Mouse (Mus musculus) v-Abl transformed pro-B cells (cell line): Measurements from ENCODE around the gene Usp4.

ENCODE experiments used
- in situ Hi-C, 2 experiments: fragments of 400-800 bp; cut with MboI; formaldehyde crosslinking; loops; one replicate each; pipeline ENCODE4 v1.15.1; 2025; ENCODE audit not compliant: unreplicated experiment in 2 of 2

Usp4 gene

GRCm38 (mm10) chr9:108340258-108341138, 7.2 kb upstream of the Usp4 start:
- in situ Hi-C loops = loop anchor here in 1 of 2 experiments (5.0 to 25.0 kb wide), 2 partner anchors 33 to 1003 kb away; partner anchors contain the start of genes 6430571L13Rik, Hemk1, Rhoa and Tcta

- in situ Hi-C loops = loop anchor here in 1 of 2 experiments (5.0 to 25.0 kb wide), 2 partner anchors 34 to 1004 kb away; partner anchors contain the start of genes 6430571L13Rik, Hemk1, Rhoa and Tcta
Observed at GRCm38 (mm10) chr9:108341139-108341475, 6.5 kb upstream of the Usp4 start.

- in situ Hi-C loops = loop anchor here in 1 of 2 experiments (5.0 to 25.0 kb wide), 2 partner anchors 34 to 1004 kb away; partner anchors contain the start of genes 6430571L13Rik, Hemk1, Rhoa and Tcta
Observed at GRCm38 (mm10) chr9:108341801-108342200, 5.9 kb upstream of the Usp4 start.

GRCm38 (mm10) chr9:108342301-108342831, 5.3 kb upstream of the Usp4 start:
- in situ Hi-C loops = loop anchor here in 1 of 2 experiments (5.0 to 25.0 kb wide), 2 partner anchors 35 to 1005 kb away; partner anchors contain the start of genes 6430571L13Rik, Hemk1, Rhoa and Tcta

- in situ Hi-C loops = loop anchor here in 1 of 2 experiments (5.0 to 25.0 kb wide), 2 partner anchors 36 to 1006 kb away; partner anchors contain the start of genes 6430571L13Rik, Hemk1, Rhoa and Tcta
Observed at GRCm38 (mm10) chr9:108343331-108343730, 4.3 kb upstream of the Usp4 start.

GRCm38 (mm10) chr9:108343835-108344234, 3.8 kb upstream of the Usp4 start:
- in situ Hi-C loops = loop anchor here in 1 of 2 experiments (5.0 to 25.0 kb wide), 2 partner anchors 37 to 1007 kb away; partner anchors contain the start of genes 6430571L13Rik, Hemk1, Rhoa and Tcta

GRCm38 (mm10) chr9:108344471-108344870, 3.2 kb upstream of the Usp4 start:
- in situ Hi-C loops = loop anchor here in 1 of 2 experiments (5.0 to 25.0 kb wide), 2 partner anchors 37 to 1007 kb away; partner anchors contain the start of genes 6430571L13Rik, Hemk1, Rhoa and Tcta

GRCm38 (mm10) chr9:108347024-108347423, 629 bp upstream of the Usp4 start:
- in situ Hi-C loops = loop anchor here (5.0 to 25.0 kb wide), 2 partner anchors 40 to 1010 kb away; partner anchors contain the start of genes 6430571L13Rik (in 1 of the 2), Hemk1 (in 1 of the 2), Rhoa (in 1 of the 2) and Tcta (in 1 of the 2)

- in situ Hi-C loops = loop anchor here (5.0 to 25.0 kb wide), 2 partner anchors 41 to 1011 kb away; partner anchors contain the start of genes 6430571L13Rik (in 1 of the 2), Hemk1 (in 1 of the 2), Rhoa (in 1 of the 2) and Tcta (in 1 of the 2)
Observed at GRCm38 (mm10) chr9:108348290-108348680, 632 bp downstream of the Usp4 start.

- in situ Hi-C loops = loop anchor here (5.0 to 25.0 kb wide), 4 partner anchors 42 to 1838 kb away; partner anchors contain the start of genes 6430571L13Rik (in 1 of the 2), Hemk1 (in 1 of the 2), Rbm5 (in 1 of the 2) and Rhoa (in 1 of the 2)
Observed at GRCm38 (mm10) chr9:108349727-108350126, 2.1 kb downstream of the Usp4 start.

- in situ Hi-C loops = no loop called here
Observed at GRCm38 (mm10) chr9:108378234-108378633, 30.6 kb downstream of the Usp4 start.

GRCm38 (mm10) chr9:108378736-108379135, 31.1 kb downstream of the Usp4 start:
- in situ Hi-C loops = no loop called here

GRCm38 (mm10) chr9:108379294-108379693, 31.6 kb downstream of the Usp4 start:
- in situ Hi-C loops = no loop called here

- in situ Hi-C loops = loop anchor here in 1 of 2 experiments (10.0 kb wide), 1 partner anchor 163 kb away; no protein-coding TSS in a partner anchor
Observed at GRCm38 (mm10) chr9:108381382-108381781, 33.7 kb downstream of the Usp4 start.

- in situ Hi-C loops = loop anchor here in 1 of 2 experiments (10.0 kb wide), 1 partner anchor 160 kb away; no protein-coding TSS in a partner anchor
Observed at GRCm38 (mm10) chr9:108385006-108385405, 37.4 kb downstream of the Usp4 start.

GRCm38 (mm10) chr9:108386816-108387215, 39.2 kb downstream of the Usp4 start:
- in situ Hi-C loops = loop anchor here in 1 of 2 experiments (10.0 kb wide), 1 partner anchor 158 kb away; no protein-coding TSS in a partner anchor

GRCm38 (mm10) chr9:108388601-108389000, 40.9 kb downstream of the Usp4 start:
- in situ Hi-C loops = loop anchor here in 1 of 2 experiments (10.0 kb wide), 1 partner anchor 156 kb away; no protein-coding TSS in a partner anchor

GRCm38 (mm10) chr9:108389220-108389619, 41.6 kb downstream of the Usp4 start:
- in situ Hi-C loops = loop anchor here in 1 of 2 experiments (10.0 kb wide), 1 partner anchor 156 kb away; no protein-coding TSS in a partner anchor

GRCm38 (mm10) chr9:108392676-108393075, 45.0 kb downstream of the Usp4 start, which contains the start of gene 1700102P08Rik:
Gene 1700102P08Rik, plus strand, starts transcription at chr9:108392805.
- in situ Hi-C loops = no loop called here

- in situ Hi-C loops = no loop called here
Observed at GRCm38 (mm10) chr9:108394191-108394590, 46.5 kb downstream of the Usp4 start.
